ENCODE assay signal across 26 mouse cellular contexts in genomic region chr3:65818597-65818996, GRCm38 (mm10).
"Had no signal": no experiment of that assay in that cellular context is flagged by ENCODE, and none has a peak within 500 bp of the region (broad histone marks: within the 10 kb centered on the region; RNA-seq: fewer than 3 reads in every experiment).

No protein-coding gene starts in this region.

- H3K27ac ChIP-seq: gastrocnemius, adult 2 months; heart, adult 2 months; heart, embryonic 15.5 days; hindbrain, embryonic 10.5 days; hindbrain, embryonic 12.5 days; hindbrain, embryonic 14.5 days; layer of hippocampus, adult 2 months; left cerebral cortex, adult 2 months; limb, embryonic 10.5 days; limb, embryonic 12.5 days; liver, embryonic 13.5 days; liver, embryonic 15.5 days had no signal

- DNase-seq: gastrocnemius, adult 2 months; gastrocnemius, postnatal 10 days; gastrocnemius, postnatal 25 days; heart, adult 11 months; heart, adult 2 months; heart, postnatal 14 days; heart, postnatal 36 days; kidney, adult 11 months; kidney, adult 2 months; kidney, postnatal 10 days; kidney, postnatal 25 days; kidney, postnatal 4 days; liver; liver, embryonic 13.5 days had no signal

- ATAC-seq: hindbrain, embryonic 16.5 days; intestine, embryonic 16.5 days had no signal

- H3K4me3 ChIP-seq: gastrocnemius, adult 2 months; heart, adult 2 months; heart, embryonic 13.5 days; heart, embryonic 15.5 days; hindbrain, embryonic 10.5 days; hindbrain, embryonic 12.5 days; layer of hippocampus, adult 2 months; left cerebral cortex, adult 2 months; limb, embryonic 10.5 days; limb, embryonic 12.5 days; liver, embryonic 13.5 days; liver, embryonic 15.5 days had no signal

- H3K36me3 ChIP-seq: heart, embryonic 13.5 days; heart, embryonic 15.5 days; hindbrain, embryonic 10.5 days; hindbrain, embryonic 12.5 days; limb, embryonic 10.5 days; limb, embryonic 12.5 days; liver, embryonic 13.5 days; liver, embryonic 15.5 days had no signal

- H3K4me1 ChIP-seq: hindbrain, embryonic 12.5 days; liver, embryonic 13.5 days; liver, embryonic 15.5 days had no signal
